Mouse (Mus musculus) stomach, postnatal 0 days (tissue): Measurements from ENCODE around the gene Oprm1.

ENCODE experiments used
- CTCF ChIP-seq: IDR thresholded peaks from 2 replicates; pipeline ENCODE4 v1.5.1; 2016; ENCODE audit warnings: antibody characterized with exemption, low read depth, mild to moderate bottlenecking, moderate library complexity
- EP300 ChIP-seq: optimal IDR thresholded peaks from 2 replicates; pipeline ENCODE3; 2016; ENCODE audit warnings: antibody characterized with exemption

DNA sequence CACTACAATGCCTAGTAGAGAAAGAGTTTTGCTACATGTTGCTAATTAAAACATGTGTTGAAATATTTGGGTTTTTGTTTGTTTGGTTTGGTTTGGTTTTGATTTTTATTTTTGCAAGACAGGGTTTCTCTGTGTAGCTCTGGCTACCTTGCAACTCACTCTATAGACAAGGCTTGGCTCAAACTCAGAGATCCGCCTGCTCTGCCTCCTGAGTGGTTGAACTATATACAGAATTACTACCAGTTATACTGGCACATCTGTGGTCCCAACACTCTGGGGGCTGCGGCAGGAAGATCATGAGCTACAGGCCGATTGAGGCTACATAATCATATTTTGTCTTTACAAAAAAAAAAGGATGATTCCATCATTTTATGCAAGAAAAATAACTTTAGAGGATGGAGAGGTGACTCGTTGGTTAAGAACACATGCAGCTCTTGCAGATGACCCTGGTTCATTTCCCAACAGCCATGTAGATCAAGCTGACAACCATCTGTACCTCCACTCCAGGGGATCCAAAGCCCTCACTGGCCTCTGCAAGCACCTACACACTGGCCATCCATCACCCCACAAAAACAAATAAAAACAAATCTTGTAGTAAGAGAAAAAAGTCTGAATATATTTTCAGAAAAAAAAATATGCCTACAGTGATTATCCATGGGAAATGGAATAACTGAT, 240.4 kb downstream of the Oprm1 start:
- TF ChIP-seq CTCF (no peak), EP300 (no peak)
